Mouse (Mus musculus) ZHBTc4 (cell line): ENCODE measurements at regions not wholly inside any gene's neighbourhood (a gene's known extent, or its start where the extent isn't known, plus 50 kb on each side); places are given as distances from the start of the nearest gene placed in this dataset.
A peak's percentile ranks its signal among the peaks of the same experiment; 100 is the strongest.

Experiments used
- DNase-seq: peaks from one replicate; pipeline ENCODE4 v3.0.0-alpha.2; 2011; ENCODE audit warnings: low read depth, low spot score

GRCm38 (mm10) chr9:47054595-47054994 is 56.1 kb downstream of the Gm4791 start:
- DNase-seq: peak; percentile 52

DNA sequence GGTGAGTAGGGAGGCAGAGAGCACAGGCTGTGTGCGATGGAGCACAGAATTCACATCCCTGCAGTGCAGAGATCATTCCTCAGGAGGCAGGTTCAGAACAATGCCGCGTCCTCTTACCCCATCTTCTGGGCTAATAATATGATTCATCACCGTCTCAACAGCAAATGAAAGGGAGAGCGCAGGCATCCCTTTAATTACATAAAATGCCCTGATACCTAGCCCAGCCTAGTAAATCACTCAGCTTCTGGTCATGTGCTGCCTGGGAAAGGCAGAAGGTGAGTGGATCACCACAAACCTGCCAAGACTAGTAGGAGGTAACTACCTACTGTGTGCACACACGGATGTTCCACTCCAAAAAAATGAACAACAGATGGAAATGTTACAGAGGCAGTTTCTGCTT is 57.0 kb downstream of the Gm4791 start:
- no peak for DNase-seq

DNA sequence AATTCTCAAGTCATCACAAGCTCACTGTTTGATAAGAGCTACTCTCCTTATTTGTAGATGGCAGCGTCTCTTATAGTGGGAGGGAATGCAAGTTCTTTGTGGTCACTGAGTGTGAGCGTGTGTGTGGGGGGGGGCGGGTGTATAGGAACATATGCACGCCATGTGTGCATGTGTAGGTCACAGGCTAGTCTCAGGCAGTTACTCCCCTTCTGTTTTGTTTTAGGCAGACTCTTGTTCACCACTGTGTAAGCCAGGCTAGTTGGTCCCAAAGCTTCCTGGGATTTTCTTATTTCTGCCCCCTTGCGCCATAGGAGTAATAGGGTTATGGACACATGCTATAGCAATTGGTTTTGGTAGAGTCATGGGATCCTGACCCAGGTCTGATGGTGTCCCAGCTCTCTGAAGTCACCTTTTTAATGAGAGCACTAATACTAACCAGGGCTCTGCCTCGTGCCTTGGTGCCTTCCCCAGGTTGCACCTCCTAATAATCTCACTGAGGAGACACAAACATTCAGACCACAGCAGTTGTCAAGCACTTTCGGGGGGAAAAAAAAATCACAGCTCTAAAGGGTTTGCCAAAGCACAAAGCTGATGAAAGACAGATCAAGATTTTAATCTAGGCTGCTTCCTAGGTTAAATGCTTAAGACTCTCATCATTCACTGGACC is 60.9 kb downstream of the Gm4791 start:
- no peak for DNase-seq

GRCm38 (mm10) chr9:47060757-47061156 is 62.2 kb downstream of the Gm4791 start:
- no peak for DNase-seq

DNA sequence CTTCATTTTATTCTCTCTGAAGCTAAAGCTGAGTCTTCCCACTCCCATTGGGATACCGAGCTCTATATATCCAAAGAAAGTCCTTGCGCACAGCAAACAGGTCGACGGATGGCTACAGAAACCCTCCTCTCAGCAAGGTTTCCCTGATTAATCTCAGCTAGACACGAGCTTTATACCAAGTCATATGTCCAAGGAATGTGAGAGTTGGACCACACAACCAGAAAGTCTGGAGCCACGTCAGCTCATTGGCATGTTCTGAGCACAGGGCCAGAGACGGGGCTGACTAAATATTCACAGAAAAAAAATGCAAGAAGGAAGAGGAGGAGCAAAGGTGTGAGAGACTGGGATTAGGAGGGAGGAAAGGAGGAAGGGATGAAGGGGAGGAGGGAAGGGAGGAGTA is 64.0 kb downstream of the Gm4791 start:
- no peak for DNase-seq

DNA sequence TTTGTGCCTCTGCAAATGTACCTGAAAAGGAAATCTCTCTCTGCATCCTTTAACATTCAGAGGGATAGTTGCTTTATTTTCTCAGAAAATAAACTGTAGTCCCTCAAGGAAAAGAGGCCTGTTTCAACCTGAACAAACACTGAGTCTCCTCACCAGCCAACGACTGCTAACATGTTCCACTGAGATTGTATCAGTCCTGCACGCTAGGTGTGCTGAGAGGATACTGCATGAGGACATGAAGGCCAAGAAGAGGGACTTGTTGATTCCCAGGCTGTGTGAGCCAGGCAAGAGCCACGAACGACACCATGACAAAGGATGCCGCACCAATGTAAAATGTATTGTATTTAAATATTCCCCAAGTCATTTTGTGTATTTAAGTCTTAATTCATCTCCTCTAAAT is 65.2 kb downstream of the Gm4791 start:
- no peak for DNase-seq

GRCm38 (mm10) chr9:47064463-47065032 is 66.0 kb downstream of the Gm4791 start:
- no peak for DNase-seq

GRCm38 (mm10) chr9:47069436-47069835 is 70.9 kb downstream of the Gm4791 start:
- no peak for DNase-seq

DNA sequence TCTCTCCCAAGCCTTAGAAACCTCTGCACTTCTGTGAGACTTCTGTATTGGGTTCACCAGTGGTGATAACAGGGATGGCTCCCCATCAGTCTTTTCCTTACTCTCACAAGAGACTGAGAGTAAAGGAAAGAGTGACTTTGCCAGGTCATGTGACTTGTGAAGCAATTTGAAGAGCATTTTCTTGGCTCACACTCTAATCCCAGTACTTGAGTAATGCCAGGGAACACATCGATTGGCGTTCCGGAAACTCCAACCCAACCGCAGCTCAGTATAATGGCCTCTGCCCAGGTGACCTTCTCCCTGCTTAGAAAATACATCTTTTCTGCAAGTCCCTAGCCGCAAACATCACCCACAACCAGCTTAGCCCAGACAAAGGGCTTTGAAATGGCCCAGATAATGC is 72.4 kb downstream of the Gm4791 start:
- DNase-seq: no peak

- peak; percentile 73 for DNase-seq
Measured at GRCm38 (mm10) chr9:47076946-47077345, 78.4 kb downstream of the Gm4791 start.

GRCm38 (mm10) chr9:47077416-47077815 is 78.9 kb downstream of the Gm4791 start:
- DNase-seq: no peak

DNA sequence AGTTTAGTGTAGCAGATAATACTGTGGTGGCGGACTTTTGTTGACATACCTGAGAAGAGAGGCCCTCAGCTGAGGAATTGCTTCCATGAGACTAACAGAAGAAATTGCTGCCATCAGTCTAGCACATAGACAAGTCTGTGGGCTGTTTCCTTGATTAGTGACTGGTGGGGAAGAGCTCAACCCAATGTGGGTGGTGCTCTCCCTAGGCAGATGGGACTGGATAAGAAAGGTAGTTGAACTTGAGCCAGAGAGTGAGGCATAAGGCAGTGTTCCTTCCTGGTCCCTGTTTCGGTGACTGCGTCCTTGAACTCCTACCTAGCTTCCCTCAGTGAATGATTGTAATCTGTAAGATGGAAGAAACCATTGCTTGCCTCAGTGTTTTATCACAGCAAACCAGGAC is 79.4 kb downstream of the Gm4791 start:
- DNase-seq: no peak

GRCm38 (mm10) chr9:47081407-47081806 is 82.9 kb downstream of the Gm4791 start:
- DNase-seq: peak; percentile 58

DNA sequence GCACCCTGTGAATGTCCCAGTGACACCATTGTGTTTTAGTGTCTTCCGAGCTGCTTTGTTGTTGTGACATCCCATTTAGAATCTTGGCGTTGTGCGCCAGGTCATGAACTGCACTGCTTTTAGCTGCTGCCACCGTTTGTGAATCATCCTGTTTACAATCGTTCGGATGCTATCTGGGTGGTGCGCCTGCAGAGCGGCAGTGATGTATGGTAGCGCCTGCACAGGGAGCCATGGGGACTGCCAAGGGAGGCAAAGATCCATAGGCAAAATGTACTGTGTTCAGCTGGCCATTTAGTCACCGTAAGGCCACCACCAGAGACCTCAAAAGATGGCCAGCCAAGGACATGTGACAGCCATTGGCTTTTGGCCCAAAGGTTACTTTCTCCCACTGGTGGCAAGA is 93.3 kb downstream of the Gm4791 start:
- DNase-seq: no peak

DNA sequence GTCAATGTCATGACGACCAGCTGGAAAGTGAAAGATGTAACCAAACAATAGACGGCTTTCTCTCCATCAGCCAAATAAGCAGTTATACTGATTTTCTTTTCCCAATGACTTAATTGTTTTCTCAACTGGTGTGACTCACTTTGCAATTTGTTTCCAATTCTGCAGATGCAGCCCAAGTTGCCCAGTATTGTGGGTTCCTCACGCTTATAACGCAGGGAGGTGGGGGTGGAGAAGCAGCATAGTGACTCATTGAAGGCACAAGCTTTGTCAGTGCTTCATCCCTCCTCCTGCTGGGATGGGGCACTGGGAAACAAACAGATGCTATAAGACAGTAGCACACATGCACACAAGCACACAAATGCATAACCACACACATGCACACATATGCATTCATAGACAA is 97.1 kb downstream of the Gm4791 start:
- DNase-seq: no peak

DNA sequence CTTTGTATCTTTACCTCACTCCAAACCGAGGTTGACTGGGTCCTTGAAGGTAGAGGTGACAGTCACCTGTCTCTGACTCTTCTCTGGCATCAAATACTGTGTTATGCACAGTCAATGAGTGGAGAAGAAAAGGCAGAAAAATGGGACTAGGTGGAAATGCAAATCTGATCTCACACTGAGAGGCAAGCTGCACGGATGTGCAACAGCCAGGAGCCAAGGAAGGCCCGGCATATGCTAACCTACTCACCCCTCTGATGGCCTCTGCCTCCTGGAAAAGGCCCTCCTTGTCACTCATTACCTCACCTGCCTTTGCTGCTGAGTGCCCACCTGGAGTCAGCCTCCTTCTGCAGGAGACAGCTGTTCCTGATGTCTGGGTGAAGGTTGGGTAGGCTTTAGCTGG is 104.8 kb downstream of the Gm4791 start:
- DNase-seq: no peak

DNA sequence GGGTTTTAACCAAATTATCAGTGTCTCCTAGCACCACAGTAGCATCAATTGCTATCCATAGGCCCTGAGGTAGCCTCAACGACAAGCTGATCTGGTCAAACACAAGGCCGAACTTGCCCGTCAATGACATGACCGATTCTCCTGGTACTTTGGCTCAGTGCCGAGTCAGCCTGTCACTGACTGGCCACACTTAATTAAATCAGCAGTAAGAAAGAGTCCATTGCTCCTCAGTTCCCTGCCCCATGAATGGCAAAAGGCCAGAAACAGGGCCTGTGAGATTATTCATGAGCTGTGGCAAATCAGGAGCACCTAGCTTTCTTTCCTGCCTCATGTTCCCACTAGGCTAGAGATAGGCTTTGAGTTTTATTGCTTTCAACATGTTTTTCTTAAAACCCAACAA is 105.4 kb downstream of the Gm4791 start:
- no peak for DNase-seq

DNA sequence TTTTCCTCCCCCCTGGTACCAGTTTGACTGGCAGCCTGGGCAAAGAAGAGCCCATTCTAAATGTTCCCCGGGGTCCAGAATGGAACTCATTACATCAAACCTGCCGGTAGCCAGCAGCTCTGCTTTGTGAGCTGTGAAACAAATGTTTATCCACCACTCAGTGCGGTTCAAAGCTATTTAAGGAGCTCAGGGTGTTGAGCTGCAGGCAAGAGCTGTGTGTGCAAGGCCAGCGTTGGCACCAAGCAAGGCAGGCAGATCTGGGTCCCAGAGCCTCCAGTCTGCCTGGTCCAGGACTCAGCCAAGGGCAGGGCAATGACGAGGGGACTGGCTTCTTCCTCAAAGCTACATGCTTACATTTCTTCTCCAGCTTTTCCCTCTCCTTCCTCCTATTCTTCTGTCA is 109.6 kb downstream of the Gm4791 start:
- DNase-seq: no peak

DNA sequence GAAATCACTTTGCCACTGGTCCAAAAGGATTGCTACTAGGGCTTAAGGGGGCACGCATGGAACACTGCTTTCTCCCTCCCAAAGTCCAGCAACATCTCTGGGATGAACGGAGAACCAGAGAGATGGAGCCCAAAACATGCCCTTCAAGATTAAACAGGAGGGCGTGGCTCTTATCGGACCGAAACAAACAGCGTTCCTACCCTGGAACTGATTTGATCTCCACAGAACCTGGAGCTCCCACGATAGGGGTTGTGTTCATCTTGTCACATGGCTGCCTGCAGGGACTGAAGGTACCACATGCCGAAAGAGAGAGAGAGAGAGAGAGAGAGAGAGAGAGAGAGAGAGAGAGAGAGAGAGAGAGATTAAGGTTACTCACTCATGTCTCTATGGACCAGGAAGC is 120.7 kb downstream of the Gm4791 start:
- DNase-seq: no peak

DNA sequence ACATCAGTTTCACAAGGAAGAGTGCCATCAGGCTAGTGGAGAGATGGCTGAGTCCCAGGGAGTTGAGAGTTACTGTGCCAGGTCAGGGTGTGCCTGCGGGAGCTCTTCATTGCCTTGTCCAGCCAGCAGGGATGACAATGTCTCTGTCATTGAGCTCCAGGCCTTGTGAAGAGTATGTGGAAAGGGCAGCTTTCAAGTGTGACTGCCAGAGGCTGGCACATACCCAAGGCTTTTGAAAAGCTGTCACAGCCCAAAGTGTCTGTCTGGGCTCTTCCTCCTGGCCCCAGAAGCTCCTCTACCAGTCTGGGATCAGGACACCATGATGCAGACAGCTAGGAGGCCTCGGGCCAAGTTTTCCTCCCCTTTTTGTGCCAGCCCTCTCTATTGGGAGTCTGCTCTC is 124.6 kb downstream of the Gm4791 start:
- no peak for DNase-seq

- DNase-seq: no peak
Measured at GRCm38 (mm10) chr9:47125517-47125916, 127.0 kb downstream of the Gm4791 start.

DNA sequence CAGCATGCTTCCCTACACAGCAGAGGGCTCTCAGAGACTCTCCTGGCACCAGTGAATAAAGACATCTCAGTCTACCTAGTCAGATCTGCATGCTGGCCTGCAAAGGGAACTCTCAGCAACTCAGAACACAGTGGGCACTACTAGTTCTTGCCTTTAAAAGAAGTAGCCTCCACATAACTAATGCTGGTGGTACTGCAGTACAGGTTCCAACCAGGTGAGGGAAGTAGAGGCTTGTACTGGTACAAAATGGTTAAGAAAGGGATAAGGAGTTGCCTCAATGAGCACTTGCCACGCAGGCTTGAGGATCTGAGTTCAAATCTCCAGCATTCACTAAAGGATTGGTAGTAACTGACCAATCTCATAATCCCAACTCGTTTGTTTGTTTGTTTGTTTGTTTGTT is 127.7 kb downstream of the Gm4791 start:
- peak; percentile 65 for DNase-seq

DNA sequence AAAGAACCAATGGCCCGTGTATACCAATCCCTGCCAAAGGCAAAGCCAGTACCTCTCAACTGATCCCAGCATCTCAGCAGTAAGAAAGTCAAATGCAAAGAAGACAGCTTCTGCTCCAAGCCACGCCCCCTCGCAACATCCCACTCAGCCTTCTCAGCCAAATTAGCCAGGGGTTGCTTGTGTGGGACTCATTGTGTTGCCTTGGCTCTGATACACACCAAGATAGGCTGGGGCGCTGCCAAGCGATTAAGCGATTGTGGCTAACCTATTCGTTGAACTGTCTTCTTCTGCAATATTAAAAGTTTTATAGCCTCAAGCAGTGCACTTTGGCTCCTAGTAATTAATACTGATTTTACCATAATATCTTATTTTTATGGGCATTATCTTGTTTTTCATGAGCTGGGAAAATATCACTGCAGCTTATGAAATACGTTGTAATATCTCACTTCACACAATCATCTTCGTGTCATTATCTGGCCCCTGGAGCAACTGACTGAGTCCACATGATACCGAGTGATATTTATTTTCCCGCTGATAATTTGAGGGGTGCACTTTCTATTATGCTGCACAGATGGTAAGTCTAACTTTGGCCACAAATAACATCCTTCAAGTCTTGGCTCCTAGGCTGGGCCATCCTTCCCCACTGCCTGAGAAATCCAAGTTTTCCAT is 129.3 kb downstream of the Gm4791 start:
- no peak for DNase-seq
